Comparison of ENCODE assay signal across 8 mouse cellular contexts in genomic region chrX:20869962-20870513, GRCm38 (mm10). TPM values are rescaled to one million over a fixed set of nuclear protein-coding genes. Genes with fewer than 3 reads are reported as not detected.
A peak's percentile ranks its signal among the peaks of the same experiment; 100 is the strongest.
DNase-seq lines count a peak whose midpoint lies in the region; ATAC-seq and TF ChIP-seq lines count a peak whose summit lies in the region.
"Had no signal": no experiment of that assay in that cellular context is flagged by ENCODE, and none has a peak within 500 bp of the region (broad histone marks: within the 10 kb centered on the region; RNA-seq: fewer than 3 reads in every experiment).

TSS of gene Timp1 (plus strand) at chrX:20870166.

- TF ChIP-seq EP300 in lung, postnatal 0 days (IDR thresholded peaks at IDR 0.05) = no peak

- H3K9ac ChIP-seq in forebrain, postnatal 0 days = no peak within 1 kb of the TSS
- no peak within 1 kb of the TSS for H3K9ac ChIP-seq in hindbrain, embryonic 16.5 days (ENCODE audit: low read depth, low read length)
- no peak within 1 kb of the TSS for H3K9ac ChIP-seq in lung, postnatal 0 days (replicated peaks; ENCODE audit: low read depth)
- H3K9ac ChIP-seq in stomach, embryonic 15.5 days = no peak within 1 kb of the TSS

- no peak within 1 kb of the TSS for H3K27ac ChIP-seq in forebrain, postnatal 0 days (ENCODE audit: low read depth, low read length)
- H3K27ac ChIP-seq in hindbrain, embryonic 16.5 days (ENCODE audit: low read depth, low read length) = no peak within 1 kb of the TSS
- no peak within 1 kb of the TSS for H3K27ac ChIP-seq in lung, postnatal 0 days (ENCODE audit: low read length)
- H3K27ac ChIP-seq in stomach, embryonic 15.5 days = no peak within 1 kb of the TSS

- peak; percentile 53 for ATAC-seq in forebrain, postnatal 0 days
- no peak for ATAC-seq in hindbrain, embryonic 16.5 days
- peak; percentile 96 for ATAC-seq in lung, postnatal 0 days
- peak; percentile 83 for ATAC-seq in stomach, embryonic 15.5 days (ENCODE audit: insufficient read depth, low FRiP score, low read depth)
- ATAC-seq in CD4-positive, CD25-positive, alpha-beta regulatory T cell, adult 4 months = no peak

- H3K4me3 ChIP-seq in forebrain, postnatal 0 days (ENCODE audit: low read depth, low read length) = no peak within 1 kb of the TSS
- peak within 1 kb of the TSS; percentile 6; the same call in 1 of the 2 replicates for H3K4me3 ChIP-seq in hindbrain, embryonic 16.5 days (ENCODE audit: low read length)
- H3K4me3 ChIP-seq in lung, postnatal 0 days (ENCODE audit: low read depth, low read length) = peak within 1 kb of the TSS; percentile 26
- H3K4me3 ChIP-seq in stomach, embryonic 15.5 days (replicated peaks) = peak within 1 kb of the TSS; percentile 34

- no peaks in the 10 kb centered on the region for H3K27me3 ChIP-seq in forebrain, postnatal 0 days (ENCODE audit: insufficient read depth, low read length)
- no peaks in the 10 kb centered on the region for H3K27me3 ChIP-seq in hindbrain, embryonic 16.5 days (replicated peaks; ENCODE audit: control insufficient read depth, insufficient read depth, low read length)
- no peaks in the 10 kb centered on the region for H3K27me3 ChIP-seq in lung, postnatal 0 days (replicated peaks; ENCODE audit: insufficient read depth, low read length)
- H3K27me3 ChIP-seq in stomach, embryonic 15.5 days (replicated peaks) = no peaks in the 10 kb centered on the region

- DNase-seq in Muller cell, postnatal 12 days (ENCODE audit: inconsistent ontology term) = peak; percentile 88
- peak; percentile 79 for DNase-seq in adrenal gland, postnatal 10 days
- no peak for DNase-seq in forebrain, postnatal 0 days
- peak; percentile 74 for DNase-seq in lung, postnatal 0 days (ENCODE audit: low spot score)

- TF ChIP-seq CTCF in forebrain, postnatal 0 days (IDR thresholded peaks at IDR 0.05; ENCODE audit: low read depth) = no peak
- peak; percentile 45 for TF ChIP-seq CTCF in lung, postnatal 0 days (IDR thresholded peaks at IDR 0.05)

- no peaks in the 10 kb centered on the region for H3K9me3 ChIP-seq in forebrain, postnatal 0 days (ENCODE audit: low read length)
- H3K9me3 ChIP-seq in hindbrain, embryonic 16.5 days (ENCODE audit: control insufficient read depth, low read length) = no peaks in the 10 kb centered on the region
- no peaks in the 10 kb centered on the region for H3K9me3 ChIP-seq in lung, postnatal 0 days (ENCODE audit: low read length)
- no peaks in the 10 kb centered on the region for H3K9me3 ChIP-seq in stomach, embryonic 15.5 days

- no peaks in the 10 kb centered on the region for H3K4me1 ChIP-seq in forebrain, postnatal 0 days (ENCODE audit: insufficient read depth)
- no peaks in the 10 kb centered on the region for H3K4me1 ChIP-seq in hindbrain, embryonic 16.5 days (ENCODE audit: control insufficient read depth, insufficient read depth, low read depth, low read length)
- H3K4me1 ChIP-seq in lung, postnatal 0 days (ENCODE audit: insufficient read depth, low read depth, low read length) = no peaks in the 10 kb centered on the region
- no peaks in the 10 kb centered on the region for H3K4me1 ChIP-seq in stomach, embryonic 15.5 days

- WGBS in forebrain, postnatal 0 days = 27% methylated on average over 18 of the region's 18 CpGs
- 23% methylated on average over 18 of the region's 18 CpGs for WGBS in hindbrain, embryonic 16.5 days
- 13% methylated on average over 16 of the region's 18 CpGs for WGBS in lung, postnatal 0 days
- 16% methylated on average over 17 of the region's 18 CpGs for WGBS in stomach, embryonic 15.5 days

- H3K36me3 ChIP-seq in forebrain, postnatal 0 days (ENCODE audit: insufficient read depth) = no peaks in the 10 kb centered on the region
- H3K36me3 ChIP-seq in hindbrain, embryonic 16.5 days (ENCODE audit: control insufficient read depth, insufficient read depth, low read length) = no peaks in the 10 kb centered on the region
- no peaks in the 10 kb centered on the region for H3K36me3 ChIP-seq in lung, postnatal 0 days (ENCODE audit: insufficient read depth, low read length)
- no peaks in the 10 kb centered on the region for H3K36me3 ChIP-seq in stomach, embryonic 15.5 days

- H3K4me2 ChIP-seq in forebrain, postnatal 0 days (ENCODE audit: low read depth) = no peak within 1 kb of the TSS
- H3K4me2 ChIP-seq in hindbrain, embryonic 16.5 days (ENCODE audit: low read length) = peak within 1 kb of the TSS; percentile 33
- peak within 1 kb of the TSS; percentile 48 for H3K4me2 ChIP-seq in lung, postnatal 0 days (replicated peaks; ENCODE audit: low read depth, low read length)
- H3K4me2 ChIP-seq in stomach, embryonic 15.5 days = peak within 1 kb of the TSS; percentile 52

RNA-seq across cellular contexts. Expression of gene Timp1, which starts in this region (rescaled TPM):
- total RNA-seq in adrenal gland, postnatal 10 days (2021) = 10 to 100 TPM; 21.8 to 23.3 TPM
- total RNA-seq in forebrain, postnatal 0 days (2014; rRNA removed) = 3.0 and 3.6 TPM in 2 replicates
- polyA plus RNA-seq in forebrain, postnatal 0 days (2015; fragmentation: Nextera tagmentation; extraction: Ambion mirVana) = 2.6 and 4.7 TPM in 2 replicates
- polyA plus RNA-seq in hindbrain, embryonic 16.5 days (2015; fragmentation: Nextera tagmentation; extraction: Ambion mirVana) = 3.1 and 6.0 TPM in 2 replicates
- 20.2 and 26.5 TPM in 2 replicates for polyA plus RNA-seq in lung, postnatal 0 days (2015; fragmentation: Nextera tagmentation; extraction: Ambion mirVana)
- 18.3 and 19.3 TPM in 2 replicates for polyA plus RNA-seq in stomach, embryonic 15.5 days (2015; fragmentation: Nextera tagmentation; extraction: Ambion mirVana)
- under 1 TPM in 1 of 2 experiments, not detected in 1; 0.39 TPM for polyA plus RNA-seq in CD4-positive, CD25-positive, alpha-beta regulatory T cell, adult 4 months (2017; shearing (Covaris generic))
- total RNA-seq: hematopoietic stem cell, adult 5-6 weeks had no signal

Comparison
In these comparisons a context has a peak if more than half of its experiments do, and no peak if none do; other contexts are left out.
1. ATAC-seq: peak in forebrain, postnatal 0 days (single experiment), lung, postnatal 0 days (single experiment) and stomach, embryonic 15.5 days (single experiment); none in hindbrain, embryonic 16.5 days (single experiment) and CD4-positive, CD25-positive, alpha-beta regulatory T cell, adult 4 months (single experiment).